Mouse (Mus musculus): ENCODE data around the gene Gm15217. TPM values are rescaled to one million over a fixed set of nuclear protein-coding genes. Genes with fewer than 3 reads are reported as not detected.

Gm15217 gene
- polyA plus RNA-seq, 1 experiment from 2014 or later = not detected

- Histone ChIP-seq H3K27me3 (ENCODE audit: control insufficient read depth, insufficient read depth, low read length) (no peaks in the 10 kb centered on the region), H3K4me2 (ENCODE audit: low read length) (no peak overlapping the region), H3K9me3 (ENCODE audit: control insufficient read depth, low read length) (no peaks in the 10 kb centered on the region), H3K36me3 (ENCODE audit: control insufficient read depth, insufficient read depth, low read length) (no peaks in the 10 kb centered on the region), H3K4me3 (ENCODE audit: control insufficient read depth in 1 of 2, insufficient read depth in 1 of 2, low read depth in 1 of 2, low read length in 2 of 2) (no peak overlapping the region), H3K9ac (ENCODE audit: low read length) (no peak overlapping the region), H3K4me1 (ENCODE audit: control insufficient read depth in 2 of 2, insufficient read depth in 2 of 2, low read length in 2 of 2) (peaks cover 2 to 7% of the 10 kb centered on the region in 2 experiments; a peak in 1 of 4 replicates), H3K27ac (replicated peaks in 1 of 2; ENCODE audit: control insufficient read depth in 1 of 2, insufficient read depth in 1 of 2, low read depth in 2 of 2, low read length in 2 of 2) (no peak overlapping the region)
- no peak for ATAC-seq (ENCODE audit: insufficient number of reproducible peaks, insufficient read depth, low FRiP score, low read depth)
- 59% methylated on average over 5 of the region's 5 CpGs for WGBS
Measured at GRCm38 (mm10) chr14:46375796-46376195, 3.4 kb upstream of the Gm15217 start.

GRCm38 (mm10) chr14:46380286-46380721 is 1.1 kb downstream of the Gm15217 start:
- Histone ChIP-seq H3K36me3 (ENCODE audit: control insufficient read depth, insufficient read depth, low read length) (peaks cover 14% of the 10 kb centered on the region), H3K27me3 (ENCODE audit: control insufficient read depth, insufficient read depth, low read length) (no peaks in the 10 kb centered on the region), H3K4me3 (ENCODE audit: control insufficient read depth in 1 of 2, insufficient read depth in 1 of 2, low read depth in 1 of 2, low read length in 2 of 2) (peak overlapping the region; percentile 30 to 38), H3K9me3 (ENCODE audit: control insufficient read depth, low read length) (no peaks in the 10 kb centered on the region), H3K4me1 (ENCODE audit: control insufficient read depth in 2 of 2, insufficient read depth in 2 of 2, low read length in 2 of 2) (peaks cover 4 to 12% of the 10 kb centered on the region in 2 experiments; a peak in 2 of 4 replicates), H3K4me2 (ENCODE audit: low read length) (peak overlapping the region; percentile 82), H3K9ac (ENCODE audit: low read length) (peak overlapping the region; percentile 59), H3K27ac (replicated peaks in 1 of 2; ENCODE audit: control insufficient read depth in 1 of 2, insufficient read depth in 1 of 2, low read depth in 2 of 2, low read length in 2 of 2) (no peak overlapping the region)
- WGBS = 11% methylated on average over 31 of the region's 31 CpGs
- ATAC-seq (ENCODE audit: insufficient number of reproducible peaks, insufficient read depth, low FRiP score, low read depth) = 0 out of 2 replicates have a peak, but pooled peaks have one; percentile 49

DNA sequence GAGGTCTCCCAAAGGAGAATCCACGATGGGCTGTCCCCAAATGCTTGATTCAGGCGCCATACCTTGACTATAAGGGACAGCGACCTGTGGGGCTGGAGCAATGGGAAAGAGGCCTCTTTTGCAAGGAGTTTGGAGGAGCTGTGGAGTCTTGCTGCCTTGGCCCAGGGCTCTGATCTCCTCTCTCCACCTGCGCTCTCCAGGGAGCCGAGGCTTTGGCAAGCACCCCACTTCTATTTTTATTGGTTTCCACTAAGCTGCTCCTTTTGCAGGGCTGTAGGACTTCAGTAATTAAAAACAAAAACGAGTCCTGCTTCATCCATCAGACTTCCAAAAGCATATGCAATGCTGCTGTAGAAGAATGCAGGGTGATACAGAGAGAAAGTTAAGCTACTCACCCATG is 2.2 kb downstream of the Gm15217 start:
- H3K4me1 ChIP-seq (ENCODE audit: control insufficient read depth in 2 of 2, insufficient read depth in 2 of 2, low read length in 2 of 2) = peaks cover 8 to 12% of the 10 kb centered on the region in 2 experiments; a peak in 3 of 4 replicates
- no peak overlapping the region for H3K4me2 ChIP-seq (ENCODE audit: low read length)
- no peak overlapping the region for H3K4me3 ChIP-seq (ENCODE audit: control insufficient read depth in 1 of 2, insufficient read depth in 1 of 2, low read depth in 1 of 2, low read length in 2 of 2)
- H3K36me3 ChIP-seq (ENCODE audit: control insufficient read depth, insufficient read depth, low read length) = peaks cover 14% of the 10 kb centered on the region
- ATAC-seq (ENCODE audit: insufficient number of reproducible peaks, insufficient read depth, low FRiP score, low read depth) = no peak
- no peak overlapping the region for H3K27ac ChIP-seq (replicated peaks in 1 of 2; ENCODE audit: control insufficient read depth in 1 of 2, insufficient read depth in 1 of 2, low read depth in 2 of 2, low read length in 2 of 2)
- no peaks in the 10 kb centered on the region for H3K27me3 ChIP-seq (ENCODE audit: control insufficient read depth, insufficient read depth, low read length)
- H3K9ac ChIP-seq (ENCODE audit: low read length) = no peak overlapping the region
- WGBS = 47% methylated on average over 6 of the region's 6 CpGs
- no peaks in the 10 kb centered on the region for H3K9me3 ChIP-seq (ENCODE audit: control insufficient read depth, low read length)

- ATAC-seq (ENCODE audit: insufficient number of reproducible peaks, insufficient read depth, low FRiP score, low read depth) = no peak
- Histone ChIP-seq H3K9me3 (ENCODE audit: control insufficient read depth, low read length) (no peaks in the 10 kb centered on the region), H3K27ac (replicated peaks in 1 of 2; ENCODE audit: control insufficient read depth in 1 of 2, insufficient read depth in 1 of 2, low read depth in 2 of 2, low read length in 2 of 2) (peak overlapping the region in 1 of 2 experiments; percentile 50; a peak in 1 of 4 replicates), H3K27me3 (ENCODE audit: control insufficient read depth, insufficient read depth, low read length) (peaks cover 16% of the 10 kb centered on the region), H3K4me1 (ENCODE audit: control insufficient read depth in 2 of 2, insufficient read depth in 2 of 2, low read length in 2 of 2) (peaks cover 13 to 20% of the 10 kb centered on the region in 2 experiments), H3K4me3 (ENCODE audit: control insufficient read depth in 1 of 2, insufficient read depth in 1 of 2, low read depth in 1 of 2, low read length in 2 of 2) (peak overlapping the region; percentile 53 to 68), H3K4me2 (ENCODE audit: low read length) (peak overlapping the region; percentile 92), H3K9ac (ENCODE audit: low read length) (peak overlapping the region; percentile 75), H3K36me3 (ENCODE audit: control insufficient read depth, insufficient read depth, low read length) (peaks cover 14% of the 10 kb centered on the region)
- 26% methylated on average over 14 of the region's 14 CpGs for WGBS
Measured at GRCm38 (mm10) chr14:46384946-46385691, 5.9 kb downstream of the Gm15217 start.

- Histone ChIP-seq H3K4me1 (ENCODE audit: control insufficient read depth in 2 of 2, insufficient read depth in 2 of 2, low read length in 2 of 2) (peaks cover 8 to 19% of the 10 kb centered on the region in 2 experiments), H3K36me3 (ENCODE audit: control insufficient read depth, insufficient read depth, low read length) (peaks cover 14% of the 10 kb centered on the region), H3K9ac (ENCODE audit: low read length) (peak overlapping the region; percentile 75), H3K9me3 (ENCODE audit: control insufficient read depth, low read length) (no peaks in the 10 kb centered on the region), H3K4me3 (ENCODE audit: control insufficient read depth in 1 of 2, insufficient read depth in 1 of 2, low read depth in 1 of 2, low read length in 2 of 2) (peak overlapping the region; percentile 53 to 68), H3K27me3 (ENCODE audit: control insufficient read depth, insufficient read depth, low read length) (peaks cover 21% of the 10 kb centered on the region), H3K4me2 (ENCODE audit: low read length) (peak overlapping the region; percentile 92), H3K27ac (replicated peaks in 1 of 2; ENCODE audit: control insufficient read depth in 1 of 2, insufficient read depth in 1 of 2, low read depth in 2 of 2, low read length in 2 of 2) (peak overlapping the region; percentile 31 to 85; a peak in 2 of 4 replicates)
- no peak for ATAC-seq (ENCODE audit: insufficient number of reproducible peaks, insufficient read depth, low FRiP score, low read depth)
- under 1% methylated on average over 39 of the region's 39 CpGs for WGBS
Measured at GRCm38 (mm10) chr14:46385701-46386477, 6.7 kb downstream of the Gm15217 start.

DNA sequence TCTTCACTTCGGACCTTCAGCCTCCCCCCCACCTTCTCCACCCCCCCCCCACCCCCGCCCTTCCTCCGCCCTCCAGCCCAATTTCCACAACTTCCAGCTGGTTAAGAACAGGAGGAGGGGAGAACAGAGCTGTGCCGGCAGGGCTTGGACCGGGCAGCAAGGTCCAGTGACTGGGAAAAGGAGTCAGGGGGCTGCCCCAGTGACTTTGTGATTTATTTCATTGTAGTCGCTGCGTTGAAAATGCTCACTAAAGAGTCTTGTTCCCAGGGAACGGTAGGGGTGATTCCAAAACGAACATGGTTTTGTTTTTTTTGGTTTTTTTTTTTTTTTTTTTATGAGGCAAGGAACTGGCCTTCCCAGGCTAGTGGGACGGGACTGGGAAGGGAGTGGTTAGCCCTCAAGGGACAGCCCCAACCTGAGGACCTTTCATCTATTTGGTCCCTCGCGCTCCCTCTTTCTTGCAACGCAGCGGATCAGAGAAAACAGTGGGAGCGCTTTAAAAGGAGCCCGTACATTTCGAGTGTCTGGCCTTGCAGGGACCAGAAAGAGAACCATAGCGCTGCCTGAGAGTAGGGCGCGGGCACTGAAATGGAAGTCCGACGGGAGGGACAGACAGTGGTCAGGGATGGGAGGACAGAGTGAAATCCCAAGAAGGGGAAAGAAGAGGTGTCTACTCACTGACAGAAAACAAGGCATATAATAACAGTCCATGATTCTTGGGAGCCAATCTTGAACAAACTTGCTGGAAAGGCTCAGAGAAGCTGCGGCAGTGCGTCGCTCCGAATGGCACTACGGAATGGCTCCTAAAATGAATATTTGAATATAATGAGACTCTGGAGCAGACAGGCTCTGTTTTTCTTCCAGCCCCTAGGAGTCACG is 7.5 kb downstream of the Gm15217 start:
- ATAC-seq (ENCODE audit: insufficient number of reproducible peaks, insufficient read depth, low FRiP score, low read depth) = no peak
- Histone ChIP-seq H3K36me3 (ENCODE audit: control insufficient read depth, insufficient read depth, low read length) (peaks cover 14% of the 10 kb centered on the region), H3K4me1 (ENCODE audit: control insufficient read depth in 2 of 2, insufficient read depth in 2 of 2, low read length in 2 of 2) (peaks cover 4 to 18% of the 10 kb centered on the region in 2 experiments), H3K9ac (ENCODE audit: low read length) (peak overlapping the region; percentile 75), H3K27me3 (ENCODE audit: control insufficient read depth, insufficient read depth, low read length) (peaks cover 26% of the 10 kb centered on the region), H3K4me2 (ENCODE audit: low read length) (peak overlapping the region; percentile 92), H3K9me3 (ENCODE audit: control insufficient read depth, low read length) (no peaks in the 10 kb centered on the region), H3K27ac (replicated peaks in 1 of 2; ENCODE audit: control insufficient read depth in 1 of 2, insufficient read depth in 1 of 2, low read depth in 2 of 2, low read length in 2 of 2) (peak overlapping the region; percentile 6 to 85), H3K4me3 (ENCODE audit: control insufficient read depth in 1 of 2, insufficient read depth in 1 of 2, low read depth in 1 of 2, low read length in 2 of 2) (peak overlapping the region; percentile 53 to 68)
- under 1% methylated on average over 28 of the region's 28 CpGs for WGBS

DNA sequence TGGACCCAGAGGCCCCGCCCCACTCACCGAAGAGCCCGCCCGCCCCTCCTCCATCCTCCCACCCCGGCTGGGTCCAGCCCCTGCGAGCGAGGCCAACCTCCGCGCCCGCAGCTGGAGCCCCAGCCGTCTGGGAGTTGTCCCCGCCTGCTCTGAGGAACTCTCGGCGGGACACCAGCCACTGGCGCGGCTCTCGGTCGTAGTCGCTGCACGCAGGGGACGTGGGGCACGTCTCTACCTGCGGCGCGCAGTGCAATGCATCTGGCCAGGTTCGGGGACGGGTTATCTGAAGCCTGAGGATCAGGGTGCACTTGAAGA is 8.1 kb downstream of the Gm15217 start:
- peak overlapping the region; percentile 92 for H3K4me2 ChIP-seq (ENCODE audit: low read length)
- peak overlapping the region; percentile 68 to 83 for H3K4me3 ChIP-seq (ENCODE audit: control insufficient read depth in 1 of 2, insufficient read depth in 1 of 2, low read depth in 1 of 2, low read length in 2 of 2)
- peak overlapping the region; percentile 76 for H3K9ac ChIP-seq (ENCODE audit: low read length)
- ATAC-seq (ENCODE audit: insufficient number of reproducible peaks, insufficient read depth, low FRiP score, low read depth) = peak; percentile 83
- peaks cover 32% of the 10 kb centered on the region for H3K27me3 ChIP-seq (ENCODE audit: control insufficient read depth, insufficient read depth, low read length)
- peaks cover 4 to 18% of the 10 kb centered on the region in 2 experiments; a peak in 3 of 4 replicates for H3K4me1 ChIP-seq (ENCODE audit: control insufficient read depth in 2 of 2, insufficient read depth in 2 of 2, low read length in 2 of 2)
- H3K27ac ChIP-seq (replicated peaks in 1 of 2; ENCODE audit: control insufficient read depth in 1 of 2, insufficient read depth in 1 of 2, low read depth in 2 of 2, low read length in 2 of 2) = peak overlapping the region; percentile 85 to 91
- H3K36me3 ChIP-seq (ENCODE audit: control insufficient read depth, insufficient read depth, low read length) = peaks cover 10% of the 10 kb centered on the region
- whole genome bisulfite sequencing = under 1% methylated on average over 27 of the region's 27 CpGs
- H3K9me3 ChIP-seq (ENCODE audit: control insufficient read depth, low read length) = no peaks in the 10 kb centered on the region
